Mouse (Mus musculus): ENCODE data around the gene Rnf166.

DNA sequence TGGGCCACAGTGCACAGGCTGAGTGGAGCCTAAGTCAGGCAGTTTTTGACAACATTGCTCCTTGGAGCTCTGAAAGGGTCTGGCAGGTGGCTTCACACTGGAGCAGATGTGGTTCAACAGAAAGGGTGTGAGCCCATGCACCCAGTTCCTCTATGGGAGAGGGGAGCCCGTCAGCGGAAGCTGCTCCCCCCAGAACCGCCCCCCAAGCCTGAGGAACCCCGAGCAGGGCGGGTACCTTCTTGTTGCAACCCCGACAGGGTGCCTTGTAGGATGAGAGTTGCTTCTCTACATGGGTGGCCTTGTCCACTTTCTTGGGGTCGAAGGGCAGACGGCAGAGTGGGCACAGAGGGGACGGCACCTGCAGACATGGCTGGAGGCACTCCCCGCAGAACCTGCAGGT is 5.9 kb downstream of the Rnf166 start:
- TF ChIP-seq CTCF (IDR thresholded peaks at IDR 0.05; ENCODE audit: low read depth, low read length): no peak
- TF ChIP-seq POLR2A (IDR thresholded peaks at IDR 0.05; ENCODE audit: insufficient read depth, low read length): no peak
